Mouse (Mus musculus): ENCODE measurements around the gene Cfap20.
"Not testable (repeated sequence)": the region's sequence is repeated elsewhere in the genome, so short reads cannot be mapped to it uniquely, and the experiment has no call there.

The Cfap20 gene

DNA sequence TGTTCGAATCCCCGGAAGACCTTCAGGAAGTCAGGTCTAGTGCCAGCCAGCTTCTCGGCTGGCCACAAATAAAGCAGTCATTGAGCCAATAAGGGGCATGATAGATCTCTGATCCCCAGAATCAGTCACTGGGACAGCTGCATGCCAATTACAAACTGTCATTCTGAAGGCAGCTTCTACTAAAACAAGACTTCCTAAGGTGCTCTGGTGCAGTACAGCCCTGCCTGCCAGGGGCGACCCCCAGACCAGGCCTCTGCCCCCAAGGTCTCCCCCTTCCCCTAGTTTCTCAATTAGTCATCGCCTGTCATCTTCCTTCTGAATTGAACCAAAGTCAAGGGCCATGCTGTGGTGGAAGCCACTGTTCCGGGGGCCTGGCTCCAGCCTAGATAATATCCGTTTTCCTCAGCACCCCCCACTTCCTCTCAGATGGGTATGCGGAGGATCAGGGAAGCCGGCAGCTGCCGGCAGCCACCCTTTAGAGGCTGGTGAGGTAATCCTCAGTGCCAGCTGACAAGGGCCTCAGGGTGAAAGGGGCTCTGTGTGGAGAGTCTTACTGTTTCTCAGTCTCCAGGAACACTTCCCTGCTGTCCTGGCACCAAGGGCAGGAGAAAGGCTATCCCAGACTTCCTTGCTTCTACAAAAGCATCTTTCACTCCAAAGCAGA is 23.2 kb downstream of the Cfap20 start:
- no peak for DNase-seq (ENCODE audit: low read depth)

DNA sequence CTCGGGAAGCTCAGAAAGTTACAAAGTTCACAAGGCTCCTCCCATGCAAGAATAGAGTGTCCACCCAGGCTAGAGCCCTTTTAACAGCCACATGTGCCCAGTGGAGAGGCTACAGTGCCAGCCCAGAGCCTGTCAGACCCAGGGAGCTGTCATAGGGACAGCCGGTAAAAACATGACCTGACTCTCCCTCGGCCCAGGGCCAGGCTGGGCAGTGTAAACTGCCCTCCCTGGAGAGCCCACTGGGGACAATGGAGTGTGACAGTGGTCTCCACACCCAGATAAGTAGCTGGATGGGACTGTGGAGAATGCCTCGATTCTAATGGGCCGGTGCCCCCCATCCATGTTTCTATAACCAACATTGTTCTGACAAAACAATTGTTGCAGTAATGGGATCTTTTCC is 25.2 kb downstream of the Cfap20 start:
- no peak for DNase-seq (ENCODE audit: low read depth)

DNA sequence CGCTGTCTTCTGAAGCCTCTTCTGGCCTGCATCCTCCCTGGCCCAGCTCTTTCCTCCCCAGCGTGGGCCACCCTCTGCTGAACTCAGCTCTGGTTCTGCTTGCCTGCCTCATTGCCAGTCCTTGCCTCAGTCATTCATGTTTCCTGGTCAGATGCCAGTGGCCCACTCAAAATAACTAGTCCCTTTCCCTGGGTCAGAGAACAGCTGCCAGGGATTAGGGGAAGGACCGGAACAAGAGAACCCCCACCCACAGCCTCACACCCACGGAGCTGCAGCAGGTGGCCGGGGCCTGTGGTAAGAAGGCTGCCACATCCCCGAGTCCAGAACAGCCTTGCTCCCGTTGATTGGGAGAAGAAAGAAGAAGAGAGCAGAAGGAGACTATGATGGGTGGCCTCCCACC is 33.6 kb downstream of the Cfap20 start:
- no peak for DNase-seq (ENCODE audit: low read depth)

DNA sequence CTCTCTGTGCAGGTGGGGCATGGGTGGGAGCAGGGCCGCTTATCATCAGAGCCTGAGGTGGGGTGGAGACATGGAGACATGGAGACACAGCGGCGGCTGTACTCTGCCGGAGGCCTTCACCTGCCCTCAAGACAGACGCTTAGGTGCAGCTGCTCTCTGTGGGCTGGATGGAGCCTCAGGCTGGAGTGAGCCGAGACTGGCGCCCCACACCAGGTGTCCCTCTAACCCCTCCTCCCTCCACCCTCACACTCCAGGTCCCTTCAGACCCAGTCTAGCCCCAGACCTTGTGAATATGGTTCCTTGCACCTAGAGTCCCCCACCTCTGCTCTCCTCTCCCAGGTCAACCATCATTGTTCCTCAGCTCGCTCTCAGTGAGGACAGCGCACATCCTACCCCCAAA is 35.5 kb downstream of the Cfap20 start:
- no peak for DNase-seq (ENCODE audit: low read depth)

DNA sequence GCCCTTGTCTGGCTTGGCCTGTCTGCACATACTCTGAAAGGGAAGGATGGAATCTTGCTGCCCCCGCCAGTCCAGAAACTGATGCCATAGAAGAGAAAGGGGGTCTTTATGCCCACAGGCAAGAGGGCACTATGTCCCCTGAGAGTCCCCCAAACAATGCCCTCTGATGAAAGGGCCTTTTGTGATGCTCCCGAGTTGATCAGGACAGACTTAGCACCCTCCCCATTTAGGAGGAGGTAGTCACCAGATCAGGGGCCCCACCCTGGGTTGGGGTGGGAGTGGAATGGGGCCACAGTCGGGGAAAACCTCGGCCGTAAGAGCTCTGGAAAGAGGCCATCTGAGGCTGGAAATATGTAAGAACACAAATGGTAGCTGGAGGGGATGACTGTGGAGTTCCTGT is 37.5 kb downstream of the Cfap20 start:
- no peak for DNase-seq (ENCODE audit: low read depth)

DNA sequence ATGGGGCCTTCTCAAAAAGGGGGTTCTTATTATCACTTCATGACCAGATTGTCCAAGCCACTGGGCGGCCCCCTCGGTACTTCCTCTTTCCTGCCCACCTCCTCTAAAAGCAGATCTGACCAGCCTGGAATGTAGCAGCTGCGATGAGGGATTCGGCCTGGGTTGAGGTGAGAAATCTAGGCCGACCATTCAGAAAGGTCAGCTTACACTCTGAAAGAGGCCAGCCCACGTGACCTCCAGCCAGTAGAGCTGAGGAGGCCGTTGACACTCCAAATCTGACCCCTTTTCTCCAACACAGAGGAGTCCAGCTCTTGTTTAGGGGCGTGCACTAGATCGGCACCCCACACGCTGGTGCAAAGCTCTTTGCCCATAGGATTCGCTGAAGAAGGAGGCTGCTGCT is 37.9 kb downstream of the Cfap20 start:
- DNase-seq (ENCODE audit: low read depth): no peak

DNA sequence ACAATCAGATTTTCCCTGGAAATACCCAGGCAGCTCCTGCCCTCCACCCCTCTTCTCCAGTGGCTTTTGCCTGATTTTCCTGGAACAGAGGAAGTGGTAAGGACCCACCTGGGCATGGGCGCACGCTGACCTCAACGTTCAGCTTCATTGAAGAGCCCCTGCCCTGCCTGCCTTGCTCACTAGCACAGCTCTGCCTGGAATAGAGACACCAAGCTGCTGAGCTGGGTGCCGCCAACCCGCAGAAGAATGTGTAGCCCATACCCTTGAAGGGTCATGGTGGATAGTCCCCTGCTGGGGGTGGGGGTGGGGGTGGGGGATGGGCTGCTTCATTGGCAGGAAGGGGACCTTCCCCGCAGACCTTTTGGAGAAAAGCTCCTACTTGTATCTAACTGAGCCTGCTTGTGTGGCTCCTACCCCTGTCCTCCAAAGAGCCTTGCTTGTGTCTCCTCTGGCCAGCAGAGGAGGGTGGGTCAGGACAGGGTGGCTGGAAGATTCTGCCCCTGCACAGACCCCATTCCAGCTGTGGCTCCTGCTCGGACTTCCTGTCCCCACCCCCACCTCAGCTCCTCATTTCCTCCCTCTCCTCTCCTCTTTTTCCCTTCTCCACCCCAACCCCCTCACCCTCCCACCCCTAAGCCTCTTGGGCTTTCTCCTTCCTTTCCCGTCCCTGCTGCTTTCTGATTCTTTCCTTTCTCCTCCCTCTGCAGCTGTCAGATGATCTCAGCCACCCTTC is 39.3 kb downstream of the Cfap20 start:
- no peak for DNase-seq (ENCODE audit: low read depth)

DNA sequence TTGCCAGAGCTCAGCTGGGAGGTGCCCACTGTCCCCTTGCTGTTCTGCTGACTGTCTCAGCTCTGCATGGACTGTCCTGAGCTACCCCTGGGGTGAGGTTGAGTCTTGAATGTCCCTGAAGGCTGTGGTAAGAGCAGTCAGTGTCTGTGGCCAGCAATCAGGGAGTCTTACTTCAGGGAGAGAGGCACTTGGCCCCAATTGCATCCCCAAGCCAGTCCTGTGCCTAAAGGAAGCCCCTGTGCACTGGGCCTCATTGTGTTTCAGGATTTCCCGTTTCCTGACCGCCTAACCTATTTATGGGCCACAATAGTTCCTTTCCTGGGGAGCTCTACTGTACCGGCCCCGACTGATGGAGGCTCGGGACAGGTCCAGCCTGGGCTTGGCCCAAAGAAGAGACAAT is 42.1 kb downstream of the Cfap20 start:
- no peak for DNase-seq (ENCODE audit: low read depth)

DNA sequence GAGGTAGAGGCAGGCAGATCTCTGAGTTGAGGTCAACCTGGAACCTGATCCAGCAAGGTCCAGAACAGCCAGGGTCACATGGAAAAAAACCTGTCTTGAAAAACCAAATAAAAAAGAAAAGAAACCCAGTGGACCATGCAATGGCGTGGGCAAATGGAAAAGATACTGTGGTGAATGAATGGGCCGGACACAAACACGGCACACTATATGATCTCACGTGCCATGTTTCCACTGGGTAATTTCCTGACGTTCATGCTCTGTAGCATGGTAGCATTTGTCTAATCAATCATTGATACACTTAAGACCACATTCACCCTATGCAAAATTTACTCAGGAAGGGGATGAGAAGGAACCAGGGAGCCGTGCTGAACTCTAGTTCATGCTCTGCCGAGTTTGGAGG is 43.6 kb downstream of the Cfap20 start:
- no peak for DNase-seq (ENCODE audit: low read depth)

DNA sequence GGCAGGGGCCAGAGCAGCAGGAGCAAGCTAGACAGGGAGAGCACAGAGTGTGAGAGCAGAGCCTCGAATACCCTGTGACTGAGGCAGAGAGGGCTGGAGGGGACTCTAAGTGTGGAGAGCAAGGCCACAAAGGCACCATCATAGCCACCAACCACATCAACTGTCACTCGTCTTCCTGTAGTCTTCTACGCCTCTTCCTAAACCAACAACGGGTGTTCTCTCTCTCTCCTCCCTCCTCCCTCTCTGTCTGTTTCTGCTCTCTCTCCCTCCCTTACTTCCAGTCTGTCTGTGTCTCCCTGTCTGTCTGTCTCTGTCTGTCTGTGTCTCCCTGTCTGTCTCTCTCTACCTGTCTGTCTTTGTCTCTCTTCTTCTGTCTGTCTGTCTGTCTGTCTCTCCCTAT is 44.4 kb downstream of the Cfap20 start:
- DNase-seq (ENCODE audit: low read depth): peak; percentile 65

DNA sequence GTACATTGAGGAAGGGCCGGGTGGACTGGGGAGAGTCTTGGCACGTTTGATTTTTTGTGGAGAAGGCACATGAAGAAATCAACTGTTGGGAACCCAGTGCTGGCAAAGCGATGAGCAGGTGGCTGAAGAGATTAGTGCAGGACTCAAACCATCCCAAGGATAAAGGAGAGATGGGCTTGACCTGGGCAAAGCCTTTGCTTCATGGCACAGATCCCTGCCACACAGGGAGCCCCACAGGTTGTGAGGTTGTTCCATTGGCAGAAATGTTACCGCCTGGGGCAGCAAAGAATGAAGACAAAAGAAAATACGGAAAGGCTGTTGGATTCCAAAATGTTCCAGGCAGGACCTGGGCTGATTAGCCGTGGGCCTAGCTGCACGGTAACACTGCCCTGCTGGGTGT is 46.7 kb downstream of the Cfap20 start:
- no peak for DNase-seq (ENCODE audit: low read depth)

DNA sequence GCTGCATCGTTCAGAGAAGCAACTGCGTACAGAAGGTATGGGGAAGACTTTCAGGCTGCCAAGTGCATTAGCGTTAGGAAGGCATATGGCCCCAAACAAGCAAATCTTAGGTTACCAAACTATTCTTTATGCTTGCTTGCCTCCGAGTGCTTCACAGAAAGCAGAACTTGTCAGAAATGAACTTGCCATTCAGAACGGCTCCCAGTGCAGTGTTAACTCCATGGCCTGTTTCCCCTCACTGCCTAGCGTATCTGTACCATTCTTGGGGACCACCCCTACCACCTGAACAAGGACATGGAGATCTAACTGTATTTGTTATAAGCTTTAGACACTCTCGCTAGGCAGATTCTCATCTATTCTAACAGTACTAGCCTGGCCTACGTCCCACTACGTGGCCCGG is 47.4 kb downstream of the Cfap20 start:
- DNase-seq (ENCODE audit: low read depth): no peak

DNA sequence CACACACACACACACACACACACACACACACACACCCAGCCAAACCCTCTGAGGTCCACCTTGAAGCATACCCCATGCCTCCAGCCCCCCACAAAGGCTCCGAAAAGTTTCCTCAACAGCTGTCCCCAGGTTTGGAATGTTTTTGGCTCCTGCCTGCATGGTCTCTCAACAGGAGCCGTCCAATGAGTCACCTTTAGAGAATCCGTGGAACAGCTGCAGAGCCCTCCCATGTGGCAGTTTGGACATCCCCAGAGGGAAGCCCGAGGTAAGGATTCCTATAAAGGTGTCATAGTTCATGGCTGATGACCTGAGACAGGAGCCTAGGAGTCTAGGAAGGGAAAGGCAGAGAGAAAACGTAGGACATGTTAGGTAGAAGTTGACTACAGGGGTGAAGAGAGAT is 48.6 kb downstream of the Cfap20 start:
- no peak for DNase-seq (ENCODE audit: low read depth)

DNA sequence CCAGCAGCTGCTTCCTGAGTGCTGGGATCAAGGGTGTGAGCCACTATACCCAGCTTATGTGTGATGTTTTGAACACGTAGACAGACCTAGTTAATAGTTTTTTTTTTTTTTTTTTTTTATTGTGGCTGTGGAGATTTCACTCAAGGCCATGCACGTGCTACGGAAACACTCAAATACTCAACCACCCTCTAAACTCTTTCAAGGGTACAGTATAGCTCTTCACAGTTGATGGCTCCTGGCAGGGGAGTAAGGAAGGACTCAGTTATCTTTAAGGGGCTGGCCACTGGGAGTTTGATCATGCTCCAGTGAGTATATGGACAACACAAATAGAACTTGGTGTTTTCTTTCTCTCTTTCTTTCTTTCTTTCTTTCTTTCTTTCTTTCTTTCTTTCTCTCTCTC is 50.2 kb downstream of the Cfap20 start:
- DNase-seq (ENCODE audit: low read depth): no peak

DNA sequence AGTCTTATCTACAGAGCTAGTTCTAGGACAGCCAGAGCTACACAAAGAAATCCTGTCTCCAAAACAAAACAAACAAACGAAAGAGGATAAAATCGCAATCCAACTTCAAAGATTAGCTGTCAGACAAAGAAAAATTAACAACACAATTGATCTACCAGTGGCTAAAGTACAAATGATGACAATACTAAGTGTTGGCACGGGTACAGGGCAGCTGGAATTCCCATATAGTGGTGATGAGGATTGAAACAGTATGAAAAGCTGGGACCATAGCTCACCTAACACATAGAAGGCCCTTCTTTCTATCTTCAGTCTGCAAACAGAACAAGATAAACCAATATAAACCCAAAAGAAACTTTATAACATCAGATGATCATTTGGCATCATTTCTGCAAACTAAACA is 53.1 kb downstream of the Cfap20 start:
- no peak for DNase-seq (ENCODE audit: low read depth)

DNA sequence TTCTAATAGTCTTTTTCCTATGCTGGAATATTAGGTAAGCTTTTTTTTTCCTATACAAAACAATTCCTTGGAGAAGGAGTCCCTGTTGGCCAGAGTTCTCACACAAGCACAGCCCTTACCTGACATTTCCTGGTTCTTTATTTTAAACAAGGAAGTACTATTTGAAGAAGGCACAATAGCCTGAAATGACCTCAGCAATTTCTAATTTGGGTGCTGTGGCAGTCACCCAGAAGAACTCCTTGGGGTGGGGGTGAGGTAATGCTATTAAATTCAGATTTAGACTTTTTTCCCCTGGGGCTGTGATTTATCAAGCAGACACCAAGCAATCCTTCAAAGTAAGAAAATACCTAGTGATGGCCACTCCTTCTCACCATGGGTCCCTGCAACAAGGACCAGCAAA is 53.7 kb downstream of the Cfap20 start:
- no peak for DNase-seq (ENCODE audit: low read depth)

DNA sequence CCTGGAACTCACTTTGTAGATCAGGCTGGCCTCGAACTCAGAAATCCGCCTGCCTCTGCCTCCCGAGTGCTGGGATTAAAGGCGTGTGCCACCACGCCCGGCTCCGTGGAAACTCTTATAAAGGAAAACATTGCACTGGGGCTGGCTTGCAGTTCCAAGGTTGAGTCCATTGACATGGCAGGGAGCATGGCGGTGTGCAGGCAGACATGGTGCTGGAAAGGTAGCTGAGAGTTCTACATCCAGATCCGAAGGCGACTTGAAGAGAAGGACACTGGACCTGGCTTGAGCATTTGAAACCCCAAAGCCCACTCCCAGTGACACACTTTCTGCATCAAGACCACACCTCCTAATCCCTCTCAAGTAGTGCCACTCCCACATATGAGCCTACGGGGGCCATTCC is 55.7 kb downstream of the Cfap20 start:
- DNase-seq (ENCODE audit: low read depth): not testable (repeated sequence)

DNA sequence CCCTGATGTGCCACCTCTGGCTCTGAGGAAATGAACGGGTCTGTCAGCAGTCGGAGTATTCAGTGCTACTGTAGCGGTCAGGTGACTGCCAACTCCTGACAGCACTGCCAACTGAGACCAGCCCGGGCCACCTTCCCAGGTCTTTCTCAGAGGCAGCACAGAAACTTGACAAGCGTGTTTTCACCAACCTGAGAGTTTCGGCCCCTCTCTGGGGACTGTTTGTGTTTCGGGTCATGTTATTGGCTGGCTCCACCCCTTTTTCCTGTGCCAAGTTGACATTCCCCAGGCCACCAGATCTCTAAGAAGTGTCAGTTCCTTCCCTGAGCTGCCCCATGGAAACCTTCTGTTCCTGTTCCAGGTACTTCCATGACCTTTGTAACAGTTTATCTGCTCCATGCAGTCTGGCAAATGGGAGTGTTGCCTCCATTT is 56.8 kb downstream of the Cfap20 start:
- DNase-seq (ENCODE audit: low read depth): no peak

DNA sequence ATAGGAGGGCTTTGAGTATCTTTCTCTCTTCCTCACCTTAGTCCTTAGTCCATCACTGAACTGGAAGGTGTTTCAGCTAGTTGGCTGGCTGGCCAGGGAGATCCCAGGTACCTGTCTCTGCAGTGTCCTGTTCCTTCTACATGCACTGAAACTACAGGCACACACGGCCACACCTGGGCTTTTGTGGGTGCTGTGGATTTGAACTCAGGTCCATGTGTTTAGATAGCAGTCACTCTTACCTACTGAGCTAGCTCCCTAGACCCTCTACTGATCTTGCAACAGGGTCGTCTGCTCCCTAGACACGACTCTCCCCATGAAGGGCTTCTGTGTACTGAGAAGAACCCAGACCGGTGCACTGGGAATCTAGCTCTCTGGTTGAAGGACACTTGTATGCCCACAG is 57.6 kb downstream of the Cfap20 start:
- no peak for DNase-seq (ENCODE audit: low read depth)

DNA sequence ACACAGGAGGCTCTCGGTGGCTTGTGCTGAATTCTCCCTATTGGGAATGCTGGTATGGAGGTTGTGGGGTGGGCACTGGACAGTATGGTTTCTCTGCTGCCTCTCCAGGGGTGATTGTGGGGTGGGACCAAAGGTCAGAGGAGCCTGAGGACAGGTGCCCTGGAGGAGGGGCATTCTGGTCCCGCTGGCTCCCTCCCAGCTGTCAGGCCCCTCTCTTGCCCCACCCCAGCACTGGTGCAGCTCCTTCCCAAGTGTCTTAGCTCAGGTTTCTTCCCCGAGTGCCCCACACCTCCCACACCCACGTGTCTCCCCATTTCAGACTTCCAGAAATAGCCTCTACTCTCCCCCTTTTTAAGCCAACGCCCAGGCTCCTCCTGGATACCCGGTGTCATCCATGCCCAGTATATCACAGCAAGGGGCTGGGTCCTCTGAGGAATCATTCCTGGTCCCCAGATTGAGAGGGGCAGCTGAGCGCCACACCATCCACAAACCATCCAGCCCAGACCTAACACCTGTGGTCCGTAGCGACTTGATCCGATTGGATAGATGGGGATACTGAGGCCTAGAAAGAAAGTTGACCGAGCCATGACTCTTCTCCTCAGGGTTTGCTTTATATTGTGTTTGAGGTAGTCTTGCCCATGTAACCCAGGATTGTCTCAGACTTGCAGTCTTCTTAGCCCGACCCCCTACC is 58.2 kb downstream of the Cfap20 start:
- DNase-seq (ENCODE audit: low read depth): no peak

DNA sequence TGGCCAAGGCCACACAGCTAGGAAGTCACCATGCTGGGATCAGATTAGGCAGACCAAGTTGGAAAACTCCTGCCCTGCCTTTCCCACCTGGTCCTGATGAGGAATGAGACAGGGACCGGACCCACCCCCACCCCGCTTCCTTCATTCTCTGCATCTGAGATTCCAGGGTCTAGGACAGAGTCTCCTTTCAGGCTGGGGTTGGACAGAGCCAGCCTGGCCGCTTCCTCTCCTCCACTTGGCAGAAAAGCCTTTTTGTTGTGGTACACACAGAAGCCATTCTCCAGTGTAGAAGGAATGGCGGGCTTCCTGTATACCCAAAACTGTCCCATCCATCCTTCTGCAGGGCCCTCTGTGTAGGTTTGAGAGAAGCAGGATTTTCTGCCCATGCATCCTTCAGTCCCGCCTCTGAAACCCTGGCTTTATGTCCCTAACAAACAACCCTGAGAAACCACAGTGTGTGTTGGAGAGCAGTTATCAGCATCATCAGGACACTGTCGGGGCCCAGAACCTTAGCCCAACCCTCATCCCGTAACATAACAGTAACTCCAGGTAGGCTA is 59.2 kb downstream of the Cfap20 start:
- DNase-seq (ENCODE audit: low read depth): no peak

DNA sequence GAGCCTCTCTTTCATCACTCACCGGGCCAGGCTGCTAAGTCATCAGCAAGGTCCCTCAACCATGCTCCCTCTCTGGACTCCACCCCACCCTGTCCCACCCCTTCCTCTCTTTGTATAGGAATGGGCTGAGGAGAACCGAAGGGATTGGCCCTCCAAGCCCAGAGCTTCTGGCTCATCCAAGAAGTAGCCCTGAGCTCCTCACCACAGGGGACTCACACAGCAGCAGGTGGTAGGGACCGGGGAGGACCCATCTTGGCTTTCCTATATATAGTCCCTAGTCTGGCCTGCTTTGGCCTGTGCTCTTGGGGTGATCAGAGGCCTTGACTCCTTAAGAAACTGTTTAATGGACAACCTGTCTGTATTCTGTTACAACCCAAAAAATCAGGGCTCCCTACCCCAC is 60.2 kb downstream of the Cfap20 start:
- no peak for DNase-seq (ENCODE audit: low read depth)

DNA sequence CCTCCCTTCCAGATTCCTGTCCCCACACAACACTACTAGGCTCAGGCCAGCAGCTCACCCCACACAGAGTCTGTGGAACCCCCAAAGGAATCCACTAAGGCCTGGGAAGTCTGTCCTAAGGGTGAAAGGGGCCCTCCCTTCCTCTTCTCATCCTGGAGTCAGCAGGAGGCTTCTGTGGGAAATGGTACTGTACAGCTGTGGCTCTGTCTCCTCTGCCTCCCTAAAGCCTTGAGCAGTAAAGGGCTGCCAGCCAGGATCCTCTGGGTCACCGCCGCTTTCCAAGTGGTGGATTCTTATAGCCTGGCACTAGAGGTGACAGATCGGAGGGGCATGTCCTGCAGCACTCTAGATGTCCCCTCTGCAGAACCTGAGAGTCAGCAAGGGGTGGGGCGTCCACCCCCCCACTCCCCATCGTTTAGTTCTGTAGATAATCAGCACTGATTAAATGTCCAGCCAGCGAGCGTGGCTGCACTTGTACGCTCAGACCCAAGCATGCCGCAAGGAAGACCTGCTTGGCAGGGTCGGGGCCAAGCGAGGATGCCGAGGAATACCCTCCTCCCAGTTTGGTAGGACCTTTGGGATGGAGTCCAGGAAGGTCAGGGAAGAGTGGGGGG is 61.2 kb downstream of the Cfap20 start:
- DNase-seq (ENCODE audit: low read depth): no peak
